Mouse (Mus musculus) cortical plate, adult 2 months (tissue): ENCODE measurements around the gene Capzb.

Experiments used
- CTCF ChIP-seq: fragments of 200-500 bp; IDR thresholded peaks from 2 replicates; pipeline ENCODE4 v1.5.1; 2011; ENCODE audit warnings: mild to moderate bottlenecking, control low read depth, low read length; ENCODE audit not compliant: insufficient read depth; ENCODE audit errors: extremely low read depth
- POLR2A ChIP-seq: fragments of 200-500 bp; IDR thresholded peaks from 2 replicates; pipeline ENCODE4 v1.6.1; 2011; ENCODE audit warnings: mild to moderate bottlenecking, low read length, control low read depth; ENCODE audit not compliant: insufficient read depth; ENCODE audit errors: extremely low read depth

DNA sequence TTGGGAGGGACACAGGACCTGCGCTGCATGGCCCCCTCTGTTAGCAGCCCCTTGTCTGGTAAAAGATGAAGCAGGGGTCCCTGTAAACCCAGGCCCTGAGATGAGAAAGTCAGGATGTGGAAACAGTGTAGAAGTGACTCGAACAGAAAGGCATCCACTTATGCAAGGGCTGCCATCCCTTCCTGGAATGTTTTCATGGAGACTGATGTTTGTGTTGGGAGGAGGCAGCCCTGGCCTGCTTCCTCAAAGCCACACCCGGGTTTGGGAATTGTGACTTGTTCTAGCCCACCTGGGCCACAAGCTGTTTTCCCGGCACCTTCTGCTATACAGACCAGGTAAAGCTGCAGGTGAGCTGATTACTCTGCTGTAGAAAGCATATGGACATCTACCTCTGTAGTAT lies 63.4 kb downstream of the Capzb start:
- TF ChIP-seq CTCF = no peak
- no peak for TF ChIP-seq POLR2A
